Mouse (Mus musculus) liver, embryonic 14.5 days (tissue): Measurements from ENCODE around the gene Fsd2. TPM values are rescaled to one million over a fixed set of nuclear protein-coding genes. Genes with fewer than 3 reads are reported as not detected.
A peak's percentile ranks its signal among the peaks of the same experiment; 100 is the strongest.

ENCODE experiments used
- ATAC-seq: fragments of 200-750 bp; cut with Nextera tagmentation; 2 replicates; pipeline ENCODE4 v1.8.0; 2017; ENCODE audit warnings: moderate number of reproducible peaks, mild to moderate bottlenecking, moderate library complexity; ENCODE audit not compliant: insufficient read depth
- DNase-seq, 3 experiments: peaks; one replicate each; pipeline ENCODE4 v3.0.0-alpha.2; 2012 to 2013; ENCODE audit warnings: low read depth in 3 of 3, low spot score in 3 of 3
- H3K27ac ChIP-seq: fragments of 300-500 bp; sonication (generic); 2 replicates; pipeline ENCODE4 v1.5.1; 2014; ENCODE audit warnings: moderate library complexity, mild to moderate bottlenecking, control low read depth, inconsistent platforms
- H3K27me3 ChIP-seq: fragments of 300-500 bp; sonication (generic); 2 replicates; pipeline ENCODE4 v1.6.1; 2014; ENCODE audit warnings: mild to moderate bottlenecking, low read length, moderate library complexity; ENCODE audit not compliant: control insufficient read depth, insufficient read depth
- H3K36me3 ChIP-seq: fragments of 300-500 bp; sonication (generic); replicated peaks from 2 replicates; pipeline ENCODE4 v1.6.1; 2014; ENCODE audit warnings: low read depth; ENCODE audit not compliant: control insufficient read depth, insufficient read depth
- H3K4me1 ChIP-seq, 2 experiments: fragments of 200-500 bp in 1 of 2; fragments of 300-500 bp in 1 of 2; sonication (generic) in 1 of 2; replicated peaks; 2 replicates each; pipeline ENCODE4 v1.6.1; 2012 to 2014; ENCODE audit warnings: antibody characterized with exemption in 1 of 2, inconsistent platforms in 1 of 2, low read length in 1 of 2; ENCODE audit not compliant: control insufficient read depth in 2 of 2, insufficient read depth in 2 of 2
- H3K4me2 ChIP-seq: fragments of 300-500 bp; sonication (generic); 2 replicates; pipeline ENCODE4 v1.6.1; 2014; ENCODE audit warnings: low read depth, mild to moderate bottlenecking, control low read depth, moderate library complexity
- H3K4me3 ChIP-seq, 2 experiments: fragments of 200-500 bp in 1 of 2; fragments of 300-500 bp in 1 of 2; sonication (generic) in 1 of 2; 2 replicates each; pipeline ENCODE4 v1.5.1; 2012 to 2014; ENCODE audit warnings: low read depth in 2 of 2, low read length in 2 of 2, mild to moderate bottlenecking in 2 of 2, control low read depth in 1 of 2, inconsistent platforms in 1 of 2, moderate library complexity in 1 of 2; ENCODE audit not compliant: insufficient read depth in 1 of 2
- H3K9ac ChIP-seq: fragments of 300-500 bp; sonication (generic); replicated peaks from 2 replicates; pipeline ENCODE4 v1.6.1; 2014; ENCODE audit warnings: mild to moderate bottlenecking, control low read depth, moderate library complexity
- H3K9me3 ChIP-seq: fragments of 300-500 bp; sonication (generic); 2 replicates; pipeline ENCODE4 v1.6.1; 2016; ENCODE audit warnings: low read length, mixed read lengths; ENCODE audit not compliant: control insufficient read depth
- CTCF ChIP-seq: IDR thresholded peaks from 2 replicates; pipeline ENCODE4 v1.5.1; 2016; ENCODE audit warnings: antibody characterized with exemption, low read depth, control low read depth
- EP300 ChIP-seq: IDR thresholded peaks from 2 replicates; pipeline ENCODE4 v1.6.1; 2016; ENCODE audit warnings: antibody characterized with exemption, low read depth
- WGBS: fragments of 180-500 bp; shearing (Covaris S2); extraction: QIAGEN DNeasy Blood & Tissue Kit; methylation state at CpG from one replicate; pipeline ENCODE4 v1.1.7; 2014; ENCODE audit not compliant: insufficient replicate concordance; 5-methylcytosine and 5-hydroxymethylcytosine counted together
- microRNA counts: library from miRNA; unstranded; fragments of <30 nt; microRNA quantifications from one replicate; lab custom pipeline; 2016
- polyA plus RNA-seq, 2 experiments: library from polyadenylated mRNA; depleted of rRNA in 1 of 2; stranded (reverse) in 1 of 2; unstranded in 1 of 2; fragments of >200 nt; fragmentation: Nextera tagmentation in 1 of 2; extraction: Ambion mirVana in 1 of 2; gene quantifications; 2 replicates each; pipeline versions ENCODE4 v1.2.1 to v1.2.3; 2012 to 2014

Gene Fsd2
- polyA plus RNA-seq, 2 experiments, result 0.08 to 0.19 TPM

DNA sequence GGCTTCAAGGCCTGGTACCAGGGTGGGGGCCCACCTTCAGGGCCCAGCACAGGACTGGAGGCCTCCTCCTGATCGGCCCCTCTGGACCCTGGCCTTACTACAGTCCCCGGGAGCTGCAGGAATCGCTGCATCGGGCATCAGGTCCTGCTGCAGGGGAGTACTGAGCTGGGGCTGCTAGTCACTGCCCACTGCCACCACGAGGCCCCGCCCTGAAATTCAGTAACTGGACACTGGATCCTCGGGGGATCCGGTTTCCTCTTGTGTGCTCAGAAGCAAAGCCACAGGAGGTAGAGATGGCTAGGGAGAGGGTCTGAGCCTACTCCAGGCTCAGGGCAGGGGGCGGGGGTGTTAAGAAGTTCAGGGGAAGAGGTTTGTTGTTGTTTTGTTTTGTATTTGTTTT lies 77.1 kb downstream of the Fsd2 start:
- TF ChIP-seq CTCF (no peak), EP300 (no peak)
- no peak overlapping the region for H3K9ac ChIP-seq
- 12% methylated on average over 9 of the region's 9 CpGs for WGBS
- no peaks in the 10 kb centered on the region for H3K4me1 ChIP-seq
- DNase-seq, result no peak
- no peaks in the 10 kb centered on the region for H3K36me3 ChIP-seq
- H3K27me3 ChIP-seq, result peaks cover 20% of the 10 kb centered on the region
- H3K27ac ChIP-seq, result no peak overlapping the region
- ATAC-seq, result no peak
- no peak overlapping the region for H3K4me3 ChIP-seq
- no peak overlapping the region for H3K4me2 ChIP-seq
- no peaks in the 10 kb centered on the region for H3K9me3 ChIP-seq

MicroRNAs within 50 kb of the gene (microRNA counts, 519-probe panel; counts per million panel counts)
- microRNA mmu-miR-1839-3p (lab: Ali Mortazavi, UCI), result 69.9 counts per million
- 1,873 counts per million, percentile 2 among the panel's probes with 10 or more counts for microRNA mmu-miR-1839-5p (lab: Ali Mortazavi, UCI)

Other genes starting within 250 kb of the Fsd2 start
- 1,003 and 1,514 TPM in 2 replicates for gene Rps17, start 221.7 kb downstream of the Fsd2 start, polyA plus RNA-seq (2012; rRNA removed)
- gene Rps17, start 221.7 kb downstream of the Fsd2 start, polyA plus RNA-seq (2014; fragmentation: Nextera tagmentation; extraction: Ambion mirVana), result 828 and 838 TPM in 2 replicates
- gene Cpeb1, start 111.5 kb downstream of the Fsd2 start, polyA plus RNA-seq (2012; rRNA removed), result 0.03 and 0.06 TPM in 2 replicates
- gene Cpeb1, start 111.5 kb downstream of the Fsd2 start, polyA plus RNA-seq (2014; fragmentation: Nextera tagmentation; extraction: Ambion mirVana), result not detected in 2 replicates
- gene Ap3b2, start 73.0 kb downstream of the Fsd2 start, polyA plus RNA-seq (2012; rRNA removed), result 0.03 and 0.24 TPM in 2 replicates
- not detected in 2 replicates for gene Ap3b2, start 73.0 kb downstream of the Fsd2 start, polyA plus RNA-seq (2014; fragmentation: Nextera tagmentation; extraction: Ambion mirVana)
- gene BC048679, start 68.7 kb downstream of the Fsd2 start, polyA plus RNA-seq (2012; rRNA removed), result not detected in 2 replicates
- not detected in 2 replicates for gene BC048679, start 68.7 kb downstream of the Fsd2 start, polyA plus RNA-seq (2014; fragmentation: Nextera tagmentation; extraction: Ambion mirVana)
- 4.3 and 6.9 TPM in 2 replicates for gene Whamm, start 4.3 kb upstream of the Fsd2 start, polyA plus RNA-seq (2012; rRNA removed)
- gene Whamm, start 4.3 kb upstream of the Fsd2 start, polyA plus RNA-seq (2014; fragmentation: Nextera tagmentation; extraction: Ambion mirVana), result 6.2 and 6.3 TPM in 2 replicates
- 1.4 and 2.6 TPM in 2 replicates for gene Homer2, start 140.6 kb upstream of the Fsd2 start, polyA plus RNA-seq (2012; rRNA removed)
- gene Homer2, start 140.6 kb upstream of the Fsd2 start, polyA plus RNA-seq (2014; fragmentation: Nextera tagmentation; extraction: Ambion mirVana), result 2.8 and 2.9 TPM in 2 replicates
- 15.7 and 22.7 TPM in 2 replicates for gene Ramac, start 196.0 kb upstream of the Fsd2 start, polyA plus RNA-seq (2012; rRNA removed)
- 53.1 and 59.7 TPM in 2 replicates for gene Ramac, start 196.0 kb upstream of the Fsd2 start, polyA plus RNA-seq (2014; fragmentation: Nextera tagmentation; extraction: Ambion mirVana)
- 16.9 and 21.4 TPM in 2 replicates for gene 3110040N11Rik, start 222.5 kb upstream of the Fsd2 start, polyA plus RNA-seq (2012; rRNA removed)
- 25.4 and 25.9 TPM in 2 replicates for gene 3110040N11Rik, start 222.5 kb upstream of the Fsd2 start, polyA plus RNA-seq (2014; fragmentation: Nextera tagmentation; extraction: Ambion mirVana)